Mouse (Mus musculus) kidney, adult 2 months (tissue): ENCODE results near the gene Cltrn. TPM values are rescaled to one million over a fixed set of nuclear protein-coding genes. Genes with fewer than 3 reads are reported as not detected.

Source experiments
- DNase-seq: peaks from one replicate; pipeline ENCODE4 v3.0.0; 2021
- H3K27ac ChIP-seq: fragments of 200-500 bp; 2 replicates; pipeline ENCODE4 v1.5.1; 2012; ENCODE audit warnings: low read depth, low read length, control low read depth, inconsistent platforms; ENCODE audit not compliant: insufficient read depth
- H3K27me3 ChIP-seq: fragments of 200-500 bp; replicated peaks from 2 replicates; pipeline ENCODE4 v1.6.1; 2012; ENCODE audit warnings: mild to moderate bottlenecking, moderate library complexity, low read length, inconsistent platforms; ENCODE audit not compliant: control insufficient read depth, insufficient read depth
- H3K36me3 ChIP-seq: fragments of 200-500 bp; 2 replicates; pipeline ENCODE4 v1.6.1; 2012; ENCODE audit warnings: mild to moderate bottlenecking, moderate library complexity, low read length, inconsistent platforms; ENCODE audit not compliant: control insufficient read depth, insufficient read depth
- H3K4me1 ChIP-seq: fragments of 200-500 bp; 2 replicates; pipeline ENCODE4 v1.6.1; 2011; ENCODE audit warnings: low read length; ENCODE audit not compliant: control insufficient read depth, insufficient read depth
- H3K4me3 ChIP-seq: fragments of 200-500 bp; 2 replicates; pipeline ENCODE4 v1.5.1; 2011; ENCODE audit warnings: mild to moderate bottlenecking, low read depth, low read length, control low read depth; ENCODE audit not compliant: insufficient read depth
- CTCF ChIP-seq: fragments of 200-500 bp; conservative IDR thresholded peaks from 2 replicates; pipeline ENCODE4 v1.5.1; 2011; ENCODE audit warnings: low read depth, mild to moderate bottlenecking, control low read depth, low read length, moderate library complexity, mixed read lengths; ENCODE audit not compliant: insufficient read depth, insufficient read length
- POLR2A ChIP-seq: fragments of 200-500 bp; IDR thresholded peaks from one replicate; pipeline ENCODE4 v1.6.1; 2011; ENCODE audit warnings: low read depth, low read length, control low read depth
- WGBS: fragments of 180-500 bp; shearing (Covaris S2); methylation state at CpG from one replicate; pipeline ENCODE4 v1.1.7; 2018; 5-methylcytosine and 5-hydroxymethylcytosine counted together
- polyA plus RNA-seq: library from polyadenylated mRNA; depleted of rRNA; stranded (reverse); fragments of >200 nt; gene quantifications from 2 replicates; pipeline ENCODE4 v1.2.3, GENCODE M21; 2012

Cltrn gene
- polyA plus RNA-seq, 1 experiment = 274 TPM

GRCm38 (mm10) chrX:164123942-164124341, 35.3 kb downstream of the Cltrn start:
- Histone ChIP-seq H3K4me1 (no peaks in the 10 kb centered on the region), H3K36me3 (no peaks in the 10 kb centered on the region), H3K27ac (no peak overlapping the region), H3K27me3 (no peaks in the 10 kb centered on the region), H3K4me3 (no peak overlapping the region)
- DNase-seq = no peak
- TF ChIP-seq POLR2A = no peak
- no peak for TF ChIP-seq CTCF
- WGBS = 78% methylated on average over 3 of the region's 3 CpGs

- Histone ChIP-seq H3K4me1 (no peaks in the 10 kb centered on the region; the same call in 1 of the 2 replicates), H3K27me3 (no peaks in the 10 kb centered on the region), H3K27ac (no peak overlapping the region), H3K4me3 (no peak overlapping the region), H3K36me3 (no peaks in the 10 kb centered on the region)
- 58% methylated on average over 3 of the region's 3 CpGs for WGBS
- no peak for DNase-seq
- TF ChIP-seq POLR2A = no peak
Observed at GRCm38 (mm10) chrX:164133531-164133930, 44.9 kb downstream of the Cltrn start.

DNA sequence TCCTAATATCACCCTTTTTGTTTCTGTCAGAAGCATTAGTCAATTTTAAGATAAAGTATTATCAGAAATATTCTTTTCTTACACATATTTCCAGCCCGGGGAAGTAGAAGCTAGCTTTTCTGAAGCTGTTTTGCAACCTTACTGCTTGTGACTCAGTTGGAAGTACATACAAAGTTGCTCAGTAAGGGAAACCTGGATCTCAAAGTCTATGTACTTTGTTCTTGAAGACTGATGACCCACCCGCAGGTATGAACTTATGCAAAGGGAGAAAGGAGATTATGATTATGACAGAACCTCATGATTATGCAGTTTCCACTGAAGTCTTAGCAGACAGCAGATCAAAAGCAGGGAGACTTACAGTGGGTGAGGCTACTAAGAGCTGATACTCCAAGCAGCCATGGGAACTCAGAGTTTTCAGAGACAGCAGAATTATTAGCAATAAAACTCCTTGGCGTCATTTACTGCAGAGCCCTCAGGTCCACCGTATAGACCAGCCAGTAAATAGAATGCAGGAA, 46.7 kb downstream of the Cltrn start:
- Histone ChIP-seq H3K27me3 (no peaks in the 10 kb centered on the region), H3K4me1 (peaks cover 3% of the 10 kb centered on the region; the same call in 1 of the 2 replicates), H3K36me3 (no peaks in the 10 kb centered on the region), H3K4me3 (no peak overlapping the region), H3K27ac (peak overlapping the region; percentile 50; the same call in 1 of the 2 replicates)
- TF ChIP-seq CTCF (no peak), POLR2A (no peak)
- peak; percentile 33 for DNase-seq
- WGBS = 59% methylated on average over 4 of the region's 4 CpGs

- TF ChIP-seq POLR2A = no peak
- no peak for TF ChIP-seq CTCF
- DNase-seq = no peak
- H3K27ac ChIP-seq = no peak within 1 kb of the TSS
- no peaks in the 10 kb centered on the region for H3K36me3 ChIP-seq
- WGBS = 87% methylated on average over 2 of the region's 2 CpGs
- H3K4me3 ChIP-seq = no peak within 1 kb of the TSS
- no peaks in the 10 kb centered on the region for H3K27me3 ChIP-seq
- peaks cover 3% of the 10 kb centered on the region; the same call in 1 of the 2 replicates for H3K4me1 ChIP-seq
Observed at GRCm38 (mm10) chrX:164139032-164139431, 50.4 kb downstream of the Cltrn start, which contains the start of gene Ace2. TSS of gene Ace2 (plus strand) at chrX:164139332.

GRCm38 (mm10) chrX:164145463-164146250, 57.0 kb downstream of the Cltrn start:
- H3K27ac ChIP-seq = peak overlapping the region; percentile 23; the same call in 1 of the 2 replicates
- WGBS = 51% methylated on average over 6 of the region's 6 CpGs
- H3K4me3 ChIP-seq = no peak overlapping the region
- H3K36me3 ChIP-seq = no peaks in the 10 kb centered on the region
- no peak for TF ChIP-seq CTCF
- TF ChIP-seq POLR2A = no peak
- peak; percentile 40 for DNase-seq
- no peaks in the 10 kb centered on the region for H3K27me3 ChIP-seq
- peaks cover 7% of the 10 kb centered on the region; the same call in 1 of the 2 replicates for H3K4me1 ChIP-seq

GRCm38 (mm10) chrX:164152703-164153102, 64.1 kb downstream of the Cltrn start:
- H3K27me3 ChIP-seq = no peaks in the 10 kb centered on the region
- H3K36me3 ChIP-seq = no peaks in the 10 kb centered on the region
- peaks cover 2% of the 10 kb centered on the region; the same call in 1 of the 2 replicates for H3K4me1 ChIP-seq
- TF ChIP-seq CTCF = no peak
- no peak for TF ChIP-seq POLR2A
- DNase-seq = peak; percentile 70
- peak overlapping the region; percentile 92 for H3K27ac ChIP-seq
- no peak overlapping the region for H3K4me3 ChIP-seq
- WGBS = 40% methylated on average over 2 of the region's 2 CpGs

DNA sequence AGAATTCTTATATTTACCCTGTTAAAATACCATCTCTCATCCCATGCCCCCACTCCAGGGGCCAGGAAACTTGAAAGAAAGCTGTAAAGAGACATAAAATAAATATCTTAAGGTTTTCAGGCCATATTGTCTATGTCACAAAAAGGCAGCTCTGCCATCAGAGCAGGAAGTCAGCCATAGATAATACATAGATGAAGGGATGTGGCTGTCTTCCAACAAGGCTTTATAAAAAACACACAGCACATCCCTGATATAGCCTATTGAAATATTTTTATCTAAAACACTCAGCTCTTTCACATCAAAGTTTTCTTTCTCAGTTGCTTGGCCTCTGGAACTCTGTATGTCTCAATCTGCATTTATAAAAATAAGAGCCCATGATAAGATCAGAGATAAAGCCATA, 65.0 kb downstream of the Cltrn start:
- TF ChIP-seq CTCF (no peak), POLR2A (no peak)
- H3K36me3 ChIP-seq = no peaks in the 10 kb centered on the region
- H3K4me3 ChIP-seq = no peak overlapping the region
- no peak overlapping the region for H3K27ac ChIP-seq
- H3K4me1 ChIP-seq = peaks cover 2% of the 10 kb centered on the region; the same call in 1 of the 2 replicates
- no peaks in the 10 kb centered on the region for H3K27me3 ChIP-seq
- no peak for DNase-seq
